Mouse (Mus musculus) erythroblast, embryonic 14.5 days (primary cell): ENCODE measurements around the gene Dmtf1. TPM values are rescaled to one million over a fixed set of nuclear protein-coding genes. Genes with fewer than 3 reads are reported as not detected.

Experiments
- H3K27me3 ChIP-seq: 2 replicates; pipeline ENCODE4 v1.6.1; 2012; ENCODE audit warnings: inconsistent platforms; ENCODE audit not compliant: control insufficient read depth
- H3K36me3 ChIP-seq: 2 replicates; pipeline ENCODE4 v1.6.1; 2012; ENCODE audit warnings: mild to moderate bottlenecking, inconsistent platforms; ENCODE audit not compliant: control insufficient read depth
- H3K4me1 ChIP-seq: 2 replicates; pipeline ENCODE4 v1.6.1; 2012; ENCODE audit warnings: inconsistent platforms; ENCODE audit not compliant: control insufficient read depth
- H3K4me3 ChIP-seq: replicated peaks from 2 replicates; pipeline ENCODE3; 2012; ENCODE audit warnings: moderate library complexity, mild to moderate bottlenecking, inconsistent platforms
- H3K9me3 ChIP-seq: 2 replicates; pipeline ENCODE4 v1.6.1; 2012; ENCODE audit warnings: low read length, inconsistent platforms, mixed read lengths; ENCODE audit not compliant: control insufficient read depth
- GATA1 ChIP-seq: IDR thresholded peaks from 2 replicates; pipeline ENCODE4 v1.6.1; 2012; ENCODE audit warnings: low read length, inconsistent platforms, mixed read lengths
- TAL1 ChIP-seq: IDR thresholded peaks from 3 replicates; pipeline ENCODE4 v1.6.1; 2012; ENCODE audit warnings: low read length, inconsistent platforms, mixed read lengths
- polyA plus RNA-seq: library from polyadenylated mRNA; stranded (reverse); fragments of >175 nt; gene quantifications from 2 replicates; pipeline ENCODE4 v1.2.3, GENCODE M21; 2012

Gene Dmtf1
- polyA plus RNA-seq, 1 experiment = 0.07 TPM

DNA sequence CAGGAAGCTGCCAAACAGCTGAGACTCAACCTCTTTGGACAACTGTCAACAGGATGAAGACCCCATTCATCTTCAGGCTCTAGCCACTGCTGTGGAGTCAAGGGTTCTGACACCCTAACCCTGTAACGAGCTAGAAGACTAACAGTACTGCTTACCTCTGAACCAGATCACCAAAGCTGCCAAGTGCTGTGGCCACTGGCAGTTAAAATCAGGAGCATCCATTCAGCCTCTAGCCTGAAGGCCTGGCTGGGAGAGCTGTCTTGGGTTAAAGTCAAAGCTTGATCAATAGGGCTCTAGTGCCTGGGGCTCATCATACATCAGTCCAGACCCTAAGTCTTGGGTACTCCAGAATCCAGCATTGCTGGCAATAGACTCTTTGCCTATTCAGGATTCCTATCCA lies 4.2 kb downstream of the Dmtf1 start:
- TF ChIP-seq GATA1 = no peak
- TF ChIP-seq TAL1 = no peak
- H3K4me3 ChIP-seq = no peak overlapping the region
- peaks cover 3% of the 10 kb centered on the region for H3K36me3 ChIP-seq
- H3K9me3 ChIP-seq = no peaks in the 10 kb centered on the region
- H3K4me1 ChIP-seq = peaks cover 9% of the 10 kb centered on the region
- no peaks in the 10 kb centered on the region for H3K27me3 ChIP-seq

DNA sequence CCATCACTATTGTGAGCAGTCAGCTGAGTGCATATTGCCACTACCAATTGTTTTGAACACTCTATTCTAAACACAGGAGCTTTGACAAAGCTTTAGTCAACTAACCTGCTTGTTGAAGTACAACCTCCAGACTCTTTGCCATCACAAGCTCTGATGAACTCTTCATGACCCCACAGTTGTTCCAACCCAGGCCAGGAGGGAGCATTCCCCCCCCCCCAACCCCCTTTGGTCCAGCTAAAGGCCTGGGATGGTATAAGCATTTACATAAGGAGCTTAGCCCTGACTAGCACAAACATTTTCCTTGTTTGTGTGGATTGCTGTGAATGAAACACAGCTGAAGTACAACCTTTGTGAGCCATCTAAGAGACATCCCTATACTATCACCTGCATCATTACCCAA lies 4.8 kb downstream of the Dmtf1 start:
- Histone ChIP-seq H3K36me3 (peaks cover 4% of the 10 kb centered on the region), H3K27me3 (no peaks in the 10 kb centered on the region), H3K4me3 (no peak overlapping the region), H3K4me1 (peaks cover 6% of the 10 kb centered on the region), H3K9me3 (no peaks in the 10 kb centered on the region)
- TF ChIP-seq TAL1 (no peak), GATA1 (no peak)

DNA sequence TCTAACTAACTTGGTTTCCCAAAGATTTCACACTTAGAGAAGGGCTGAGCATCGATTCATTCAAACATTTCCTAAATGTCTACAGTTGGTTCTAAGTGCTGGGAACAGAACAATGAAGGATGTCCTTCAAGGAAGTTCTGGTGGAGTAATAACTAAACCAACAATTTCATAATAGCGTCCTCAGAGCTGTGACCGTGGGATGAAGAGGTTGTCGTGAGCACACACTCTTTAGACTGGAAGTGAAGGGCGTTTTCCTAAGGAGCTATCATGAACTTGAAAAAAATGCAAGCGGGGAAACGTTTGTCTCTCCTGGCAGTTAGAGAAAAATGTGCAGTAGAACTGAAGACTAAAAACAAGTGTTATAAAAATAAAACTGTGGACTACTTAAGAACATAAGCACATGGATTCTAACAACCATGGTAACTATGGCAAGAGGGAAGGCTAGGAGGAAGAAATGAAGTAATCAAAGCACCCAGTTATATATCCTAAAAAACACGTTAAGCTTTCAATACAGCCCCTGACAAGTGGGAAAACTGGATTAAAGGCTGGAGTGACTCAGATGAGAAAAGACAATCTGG lies 12.2 kb downstream of the Dmtf1 start:
- Histone ChIP-seq H3K4me1 (no peaks in the 10 kb centered on the region), H3K36me3 (peaks cover 37% of the 10 kb centered on the region), H3K4me3 (no peak overlapping the region), H3K9me3 (no peaks in the 10 kb centered on the region), H3K27me3 (no peaks in the 10 kb centered on the region)
- TF ChIP-seq GATA1 (no peak), TAL1 (no peak)

DNA sequence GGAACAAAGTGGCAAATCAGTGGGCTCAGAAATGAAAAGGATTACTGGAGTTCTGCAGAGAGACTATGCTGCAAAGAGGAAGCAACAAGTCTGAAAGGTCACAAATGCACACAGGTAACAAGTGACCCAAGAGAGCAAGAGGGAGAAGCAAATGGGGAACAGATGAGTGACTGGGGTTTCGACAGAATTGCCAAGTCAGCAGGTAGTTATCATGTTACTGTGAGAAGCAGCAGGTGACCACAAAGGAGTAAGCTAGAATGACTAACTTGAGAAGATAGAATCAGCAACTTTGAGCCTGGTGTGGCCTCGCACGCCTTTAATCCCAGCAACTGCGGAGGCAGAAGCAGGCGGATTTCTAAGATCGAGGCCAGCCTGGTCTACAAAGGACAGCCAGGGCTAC lies 19.2 kb downstream of the Dmtf1 start:
- peaks cover 42% of the 10 kb centered on the region for H3K36me3 ChIP-seq
- H3K4me3 ChIP-seq = no peak overlapping the region
- H3K4me1 ChIP-seq = peaks cover 4% of the 10 kb centered on the region
- TF ChIP-seq TAL1 (no peak), GATA1 (no peak)
- no peaks in the 10 kb centered on the region for H3K27me3 ChIP-seq
- no peaks in the 10 kb centered on the region for H3K9me3 ChIP-seq

DNA sequence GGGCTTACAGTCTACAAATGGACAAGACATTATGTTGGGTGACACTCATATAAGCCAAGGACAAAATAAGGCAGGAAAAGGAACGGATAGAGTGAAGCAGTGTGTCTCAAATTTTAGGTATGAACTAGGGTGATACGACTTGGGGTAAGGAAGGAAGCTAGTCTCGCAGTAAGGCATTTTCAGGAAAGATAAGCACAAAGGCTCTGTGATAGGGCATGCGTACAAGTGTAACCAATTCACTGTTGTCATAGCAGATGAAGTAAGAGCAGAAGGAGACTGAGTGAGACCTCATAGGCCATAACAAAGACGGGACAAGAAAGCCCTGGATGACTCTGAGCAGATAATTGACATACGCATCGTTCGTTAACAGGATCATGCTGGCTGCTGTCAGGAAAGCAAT lies 20.9 kb downstream of the Dmtf1 start:
- TF ChIP-seq GATA1 (no peak), TAL1 (no peak)
- Histone ChIP-seq H3K4me3 (no peak overlapping the region), H3K27me3 (no peaks in the 10 kb centered on the region), H3K9me3 (no peaks in the 10 kb centered on the region), H3K4me1 (peaks cover 4% of the 10 kb centered on the region), H3K36me3 (peaks cover 49% of the 10 kb centered on the region)

DNA sequence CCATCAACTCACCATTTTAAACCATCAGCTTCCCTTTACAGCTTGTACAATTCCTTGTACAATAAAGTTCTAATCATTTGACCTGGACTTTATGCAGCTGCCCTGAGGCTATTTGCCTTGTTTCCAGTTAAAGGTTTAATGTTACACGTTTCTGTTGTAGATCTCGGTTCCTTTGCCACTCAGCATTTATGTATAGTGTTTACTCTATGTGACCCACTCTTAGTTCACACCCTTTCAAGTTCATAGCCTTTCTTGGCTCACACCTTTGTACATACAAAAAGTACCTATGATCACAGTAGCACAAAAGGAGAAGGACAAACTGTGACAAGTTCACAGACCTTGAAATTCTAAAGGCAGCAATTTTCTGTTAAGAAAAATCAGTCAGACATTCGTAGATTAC lies 26.0 kb downstream of the Dmtf1 start:
- no peaks in the 10 kb centered on the region for H3K4me1 ChIP-seq
- H3K36me3 ChIP-seq = peaks cover 56% of the 10 kb centered on the region
- H3K4me3 ChIP-seq = no peak overlapping the region
- TF ChIP-seq GATA1 = no peak
- TF ChIP-seq TAL1 = no peak
- H3K9me3 ChIP-seq = no peaks in the 10 kb centered on the region
- H3K27me3 ChIP-seq = no peaks in the 10 kb centered on the region

DNA sequence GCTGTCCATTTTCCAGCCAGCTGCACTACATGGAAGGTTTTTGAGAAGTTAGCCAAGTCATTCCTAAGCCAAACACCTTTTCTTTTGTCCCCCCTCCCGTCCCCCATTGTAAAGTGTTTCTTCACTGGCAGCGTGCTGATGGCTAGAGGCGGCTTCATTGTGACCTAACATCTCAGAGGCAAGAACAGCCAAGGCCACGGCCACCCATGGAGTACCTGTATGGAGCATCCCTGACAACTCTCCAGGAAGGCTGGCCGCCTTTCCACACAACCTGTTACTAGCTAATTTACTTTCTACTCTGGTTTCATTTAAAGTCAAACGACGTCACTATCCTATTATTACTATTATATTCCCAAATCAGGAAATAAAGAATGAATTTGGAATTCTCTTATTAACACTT lies 29.8 kb downstream of the Dmtf1 start:
- no peaks in the 10 kb centered on the region for H3K27me3 ChIP-seq
- H3K9me3 ChIP-seq = no peaks in the 10 kb centered on the region
- H3K4me1 ChIP-seq = no peaks in the 10 kb centered on the region
- no peak overlapping the region for H3K4me3 ChIP-seq
- H3K36me3 ChIP-seq = peaks cover 62% of the 10 kb centered on the region
- TF ChIP-seq GATA1 (no peak), TAL1 (no peak)

DNA sequence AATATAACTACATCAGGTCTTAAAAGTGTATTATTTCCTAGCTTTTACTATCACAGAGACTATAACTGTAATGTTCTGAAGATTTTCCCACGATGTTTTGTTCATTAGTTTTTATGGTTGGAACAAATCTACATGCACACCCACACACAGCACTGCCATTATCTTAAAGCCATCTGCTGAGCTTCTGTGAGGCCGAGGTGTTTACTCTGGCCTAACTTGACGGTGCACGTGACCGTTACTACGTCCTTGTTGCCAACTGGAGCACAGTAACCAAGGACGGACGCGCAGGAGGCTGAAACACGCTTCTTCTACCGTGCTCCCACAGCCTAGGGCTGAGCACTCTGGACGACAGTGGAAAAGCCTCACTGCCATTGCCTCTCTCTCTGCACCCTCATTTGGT lies 33.0 kb downstream of the Dmtf1 start:
- no peaks in the 10 kb centered on the region for H3K9me3 ChIP-seq
- TF ChIP-seq TAL1 (no peak), GATA1 (no peak)
- H3K4me3 ChIP-seq = no peak overlapping the region
- no peaks in the 10 kb centered on the region for H3K4me1 ChIP-seq
- H3K36me3 ChIP-seq = peaks cover 69% of the 10 kb centered on the region
- H3K27me3 ChIP-seq = no peaks in the 10 kb centered on the region

DNA sequence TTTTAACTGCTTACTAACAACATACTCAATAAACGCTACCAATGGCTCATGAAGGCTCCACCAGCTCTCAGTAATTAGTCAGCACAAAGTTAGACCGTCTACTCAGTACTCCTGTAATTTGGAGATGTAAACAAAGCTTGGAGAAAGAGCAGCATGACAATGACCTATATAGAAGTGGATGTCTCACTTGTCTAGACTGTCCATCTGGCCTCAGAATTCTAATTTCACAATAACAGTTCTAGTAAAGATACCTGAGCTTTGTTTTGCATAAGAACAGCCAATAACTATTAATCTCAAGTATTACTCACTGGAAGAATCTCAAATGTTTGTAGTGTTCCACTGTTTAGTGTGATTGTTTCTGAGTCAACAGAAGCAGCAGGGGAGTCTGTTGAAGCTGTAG lies 37.4 kb downstream of the Dmtf1 start:
- no peak for TF ChIP-seq GATA1
- no peak for TF ChIP-seq TAL1
- H3K36me3 ChIP-seq = peaks cover 90% of the 10 kb centered on the region

DNA sequence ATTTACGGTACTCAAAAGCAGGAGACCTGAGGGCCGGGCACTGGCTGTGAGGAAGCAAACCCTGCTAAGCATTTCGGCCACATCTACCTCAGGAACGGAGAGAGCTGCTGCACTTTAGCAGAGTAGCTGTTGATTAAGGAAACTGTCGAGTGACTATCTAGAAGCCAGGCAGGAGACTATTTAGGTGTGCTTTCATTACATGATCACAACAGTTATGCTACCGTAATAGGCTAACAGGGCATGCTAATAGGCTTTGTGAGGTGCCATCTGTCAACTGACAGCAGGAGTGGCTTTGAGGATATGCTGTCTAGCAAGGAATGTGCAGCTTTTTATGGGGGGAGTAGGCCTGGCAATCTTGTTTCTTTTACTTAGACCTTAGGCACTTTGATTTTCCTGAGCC lies 47.4 kb downstream of the Dmtf1 start:
- Histone ChIP-seq H3K4me1 (no peaks in the 10 kb centered on the region), H3K36me3 (peaks cover 15% of the 10 kb centered on the region), H3K27me3 (no peaks in the 10 kb centered on the region), H3K4me3 (no peak overlapping the region), H3K9me3 (no peaks in the 10 kb centered on the region)
- TF ChIP-seq GATA1 (no peak), TAL1 (no peak)

More for the DNA sequence above, 37.4 kb downstream of the Dmtf1 start:
- Histone ChIP-seq H3K27me3 (no peaks in the 10 kb centered on the region), H3K9me3 (no peaks in the 10 kb centered on the region), H3K4me1 (no peaks in the 10 kb centered on the region), H3K4me3 (no peak overlapping the region)
